Mouse (Mus musculus) cerebellum, adult 8-10 months (tissue): Measurements from ENCODE around the gene Atp2b1.
A peak's percentile ranks its signal among the peaks of the same experiment; 100 is the strongest.

ENCODE experiments used
- DNase-seq: peaks from one replicate; pipeline ENCODE4 v3.0.0; 2022

Atp2b1 gene

GRCm38 (mm10) chr10:99038866-99039265 is 124.7 kb downstream of the Atp2b1 start:
- no peak for DNase-seq

- no peak for DNase-seq
Measured at GRCm38 (mm10) chr10:99040171-99040570, 126.0 kb downstream of the Atp2b1 start.

DNA sequence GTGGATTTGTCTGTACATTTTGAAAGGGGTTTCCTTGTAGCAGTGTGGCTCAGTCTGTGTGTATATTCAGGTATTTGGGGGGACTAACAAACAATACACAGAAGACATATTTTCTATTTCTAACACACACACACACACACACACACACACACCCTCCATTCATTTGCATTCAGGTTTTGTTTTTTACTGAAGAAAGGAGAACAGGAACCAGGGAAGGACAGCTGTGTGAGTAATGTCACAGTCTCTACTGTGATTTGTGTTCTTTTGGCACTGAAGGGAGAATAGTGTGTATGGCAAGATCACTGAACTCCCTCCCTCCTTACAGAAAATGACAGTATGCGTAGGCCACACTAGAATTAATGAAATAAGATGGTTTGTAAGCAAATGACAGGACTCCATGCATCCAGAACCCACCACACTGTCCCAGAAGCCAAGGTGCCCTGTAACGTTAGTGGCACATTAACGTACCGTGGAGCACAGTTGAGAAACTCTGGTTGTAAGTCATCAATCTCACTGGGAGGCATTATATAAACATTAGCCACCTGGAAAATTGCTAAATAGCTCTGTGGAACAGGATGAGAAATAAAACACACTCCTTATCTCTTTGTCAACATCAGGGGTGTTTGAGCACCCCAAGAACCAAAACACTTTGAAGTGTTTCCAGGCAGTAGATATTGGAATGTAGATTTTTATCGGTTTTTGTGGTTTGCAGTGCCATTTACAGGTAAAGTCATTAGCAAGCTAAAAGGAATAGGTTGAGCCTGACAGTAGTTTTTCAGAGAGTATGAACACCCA is 132.7 kb downstream of the Atp2b1 start:
- no peak for DNase-seq

GRCm38 (mm10) chr10:99047551-99047940 is 133.3 kb downstream of the Atp2b1 start:
- DNase-seq = no peak

GRCm38 (mm10) chr10:99050093-99050492 is 135.9 kb downstream of the Atp2b1 start:
- no peak for DNase-seq

DNA sequence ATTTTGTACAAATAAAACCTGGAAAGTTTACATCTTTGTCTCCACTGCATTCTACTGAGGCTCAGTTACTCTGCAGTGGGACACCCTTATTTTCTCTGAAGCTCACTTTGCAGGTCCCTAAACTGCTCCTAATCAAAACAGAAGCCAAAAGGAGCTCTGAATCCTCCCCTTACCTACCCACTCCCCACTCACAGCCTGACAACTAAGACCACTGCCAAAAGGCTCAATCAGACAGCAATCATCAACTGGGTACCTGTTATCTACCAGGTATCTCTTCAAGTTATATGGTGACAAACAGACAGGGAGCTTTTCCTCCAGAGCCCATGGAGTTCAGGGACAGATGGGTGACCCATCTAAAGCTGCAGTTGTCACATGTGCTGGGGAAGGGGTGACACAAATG is 138.9 kb downstream of the Atp2b1 start:
- DNase-seq = no peak

- no peak for DNase-seq
Measured at GRCm38 (mm10) chr10:99060588-99060987, 146.4 kb downstream of the Atp2b1 start.

- no peak for DNase-seq
Measured at GRCm38 (mm10) chr10:99061418-99061817, 147.2 kb downstream of the Atp2b1 start.

DNA sequence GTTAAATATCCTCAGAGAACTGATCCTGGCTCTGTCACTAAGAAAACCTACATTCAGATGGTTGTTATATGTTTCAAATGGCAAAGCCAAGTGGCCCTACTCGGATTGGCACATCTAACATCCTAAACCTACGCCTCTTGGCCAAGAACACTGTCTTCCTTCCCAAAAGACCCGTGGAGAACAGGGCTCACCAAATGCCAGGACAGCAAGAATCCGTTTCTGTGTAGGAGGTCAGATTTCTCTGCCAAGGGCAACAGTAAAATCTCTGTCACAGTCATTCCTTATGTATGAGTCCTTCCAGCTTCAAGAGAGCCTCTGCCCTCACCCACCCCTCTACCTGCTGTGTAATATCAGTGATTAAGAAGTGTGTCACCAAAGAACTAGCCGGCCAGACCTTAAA is 148.3 kb downstream of the Atp2b1 start:
- DNase-seq = peak; percentile 16
